Mouse (Mus musculus) G1E (cell line): Measurements from ENCODE around the gene Chrm3. TPM values are rescaled to one million over a fixed set of nuclear protein-coding genes. Genes with fewer than 3 reads are reported as not detected.

Source experiments
- ATAC-seq: 2 replicates; pipeline ENCODE4 v1.8.0; 2016; ENCODE audit warnings: mild to moderate bottlenecking; ENCODE audit not compliant: insufficient number of reproducible peaks, poor library complexity, low FRiP score, severe bottlenecking; ENCODE audit errors: extremely low read depth
- DNase-seq: peaks from one replicate; pipeline ENCODE4 v3.0.0; 2012; ENCODE audit warnings: low spot score
- H3K27me3 ChIP-seq: 2 replicates; pipeline ENCODE4 v1.6.1; 2012; ENCODE audit warnings: mild to moderate bottlenecking, low read length, inconsistent platforms; ENCODE audit not compliant: insufficient read depth
- H3K36me3 ChIP-seq: replicated peaks from 2 replicates; pipeline ENCODE3; 2012; ENCODE audit warnings: mild to moderate bottlenecking, inconsistent platforms
- H3K4me1 ChIP-seq: 2 replicates; pipeline ENCODE4 v1.6.1; 2012; ENCODE audit warnings: low read depth, low read length, inconsistent platforms, mixed read lengths; ENCODE audit not compliant: insufficient read depth
- H3K4me3 ChIP-seq: 2 replicates; pipeline ENCODE4 v1.5.1; 2012; ENCODE audit warnings: low read depth, mild to moderate bottlenecking, inconsistent platforms, low read length, moderate library complexity, mixed read lengths
- H3K9me3 ChIP-seq: replicated peaks from 2 replicates; pipeline ENCODE4 v1.6.1; 2012; ENCODE audit warnings: inconsistent platforms
- CTCF ChIP-seq: IDR thresholded peaks from 2 replicates; pipeline ENCODE4 v1.5.1; 2012; ENCODE audit warnings: low read depth, low read length, inconsistent platforms, mixed read lengths
- GATA1 ChIP-seq: IDR thresholded peaks from 2 replicates; pipeline ENCODE4 v1.6.1; 2012; ENCODE audit warnings: borderline replicate concordance, low read length, inconsistent platforms, mixed read lengths
- GATA2 ChIP-seq: IDR thresholded peaks from 2 replicates; pipeline ENCODE4 v1.6.1; 2012; ENCODE audit warnings: low read depth, low read length, inconsistent platforms, borderline replicate concordance
- POLR2AphosphoS5 ChIP-seq: IDR thresholded peaks from 2 replicates; pipeline ENCODE4 v1.6.1; 2012; ENCODE audit warnings: low read depth, low read length, inconsistent platforms; ENCODE audit not compliant: insufficient replicate concordance
- TAL1 ChIP-seq: conservative IDR thresholded peaks from 2 replicates; pipeline ENCODE4 v1.6.1; 2012; ENCODE audit warnings: low read depth, low read length, inconsistent platforms, mixed read lengths
- polyA plus RNA-seq: library from polyadenylated mRNA; stranded (reverse); fragments of >175 nt; gene quantifications from 2 replicates; pipeline ENCODE4 v1.2.3, GENCODE M21; 2012
- total RNA-seq, 2 experiments: library from RNA; stranded (forward) in 1 of 2; stranded (reverse) in 1 of 2; fragments of 200-1000 nt in 1 of 2; fragments of >200 nt in 1 of 2; fragmentation: Nextera tagmentation in 1 of 2; gene quantifications; 2 replicates each; pipeline ENCODE4 v1.2.3; 2014 to 2017

The Chrm3 gene
- total and polyA plus RNA-seq, 3 experiments: 0.16 TPM; not detected in 2

DNA sequence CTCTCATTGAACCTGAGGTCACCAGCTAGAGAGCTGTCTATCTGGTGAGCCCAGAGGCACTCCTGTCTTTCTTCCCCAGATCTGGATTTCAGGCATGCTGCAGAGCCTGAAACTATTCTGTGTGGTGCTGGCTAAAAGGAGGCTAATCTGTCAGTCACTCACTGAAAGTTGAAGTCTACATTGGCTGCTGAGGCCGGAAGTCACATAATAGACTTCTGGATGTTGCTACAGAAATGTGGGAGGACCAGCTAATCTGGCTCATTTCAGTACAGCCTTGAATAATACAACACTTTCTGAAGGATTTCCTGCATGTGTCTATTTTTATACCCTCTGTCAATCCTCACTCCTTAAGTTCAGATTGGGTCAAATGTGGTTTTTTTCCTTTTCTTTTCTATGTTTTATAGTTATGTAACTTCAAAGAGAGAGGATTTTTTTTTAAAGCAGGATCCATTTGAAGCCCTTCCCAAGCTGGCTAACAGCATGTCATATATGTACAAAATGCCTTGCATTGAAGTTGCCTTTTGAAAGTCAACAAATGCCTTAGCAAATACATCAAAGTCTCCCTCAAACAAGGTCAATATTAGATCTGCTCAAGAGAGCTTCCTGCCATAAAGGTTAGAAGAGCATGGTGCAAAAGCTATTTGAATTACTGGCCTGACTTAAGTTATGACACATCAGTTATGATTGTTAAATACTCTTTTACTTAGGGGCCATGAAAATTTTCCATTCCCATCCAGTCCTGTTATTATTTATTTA is 116.2 kb downstream of the Chrm3 start:
- Histone ChIP-seq H3K9me3 (no peaks in the 10 kb centered on the region), H3K27me3 (no peaks in the 10 kb centered on the region), H3K4me3 (no peak overlapping the region), H3K4me1 (no peaks in the 10 kb centered on the region), H3K36me3 (no peaks in the 10 kb centered on the region)
- TF ChIP-seq POLR2AphosphoS5 (no peak), CTCF (no peak), GATA2 (no peak), TAL1 (no peak), GATA1 (no peak)
- no peak for ATAC-seq
- DNase-seq: no peak

DNA sequence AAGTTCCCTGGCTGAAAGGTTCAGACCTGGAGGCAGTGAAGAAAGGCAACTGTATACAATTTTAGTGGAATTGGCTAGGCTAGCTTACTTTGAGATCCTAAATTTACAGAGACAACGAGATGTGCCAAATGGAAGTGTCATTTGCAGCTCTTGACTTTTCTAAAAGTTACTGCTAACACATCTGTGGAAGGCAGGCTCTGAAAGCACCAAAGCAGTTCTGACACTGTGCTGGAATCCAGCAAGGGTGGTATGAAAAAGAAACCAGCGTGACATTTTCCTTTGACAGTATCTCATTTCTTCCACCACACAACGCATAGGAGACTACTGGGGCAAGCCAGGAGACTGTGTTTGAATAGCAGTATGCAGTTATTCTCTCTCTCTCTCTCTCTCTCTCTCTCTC is 120.4 kb downstream of the Chrm3 start:
- H3K9me3 ChIP-seq: no peaks in the 10 kb centered on the region
- no peaks in the 10 kb centered on the region for H3K36me3 ChIP-seq
- ATAC-seq (no peak), DNase-seq (no peak)
- H3K4me1 ChIP-seq: no peaks in the 10 kb centered on the region
- no peak overlapping the region for H3K4me3 ChIP-seq
- no peaks in the 10 kb centered on the region for H3K27me3 ChIP-seq
- TF ChIP-seq GATA2 (no peak), CTCF (no peak), GATA1 (no peak), TAL1 (no peak), POLR2AphosphoS5 (no peak)

DNA sequence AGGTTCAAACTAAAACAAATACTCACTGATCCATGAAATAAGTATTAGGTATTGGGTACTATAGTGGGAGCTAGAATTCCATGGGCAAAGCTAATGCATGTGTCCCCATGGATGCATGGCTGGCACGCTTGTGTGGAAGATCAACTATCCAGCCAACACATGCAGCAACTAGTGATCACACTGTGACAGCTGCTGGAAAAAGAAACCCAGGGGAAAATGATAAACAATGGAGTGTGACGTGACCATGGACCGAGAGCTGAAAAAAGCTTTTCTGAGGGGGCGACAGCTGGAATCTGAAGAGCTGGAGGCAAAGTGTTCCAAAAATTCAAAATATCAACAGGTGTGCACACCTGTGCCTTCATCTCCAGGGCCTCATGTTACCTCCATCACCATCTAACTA is 120.8 kb downstream of the Chrm3 start:
- no peaks in the 10 kb centered on the region for H3K36me3 ChIP-seq
- H3K4me3 ChIP-seq: no peak overlapping the region
- no peak for DNase-seq
- no peaks in the 10 kb centered on the region for H3K9me3 ChIP-seq
- H3K4me1 ChIP-seq: no peaks in the 10 kb centered on the region
- no peak for ATAC-seq
- no peak for TF ChIP-seq POLR2AphosphoS5
- no peak for TF ChIP-seq GATA2
- no peak for TF ChIP-seq CTCF
- no peak for TF ChIP-seq TAL1
- no peak for TF ChIP-seq GATA1
- no peaks in the 10 kb centered on the region for H3K27me3 ChIP-seq

DNA sequence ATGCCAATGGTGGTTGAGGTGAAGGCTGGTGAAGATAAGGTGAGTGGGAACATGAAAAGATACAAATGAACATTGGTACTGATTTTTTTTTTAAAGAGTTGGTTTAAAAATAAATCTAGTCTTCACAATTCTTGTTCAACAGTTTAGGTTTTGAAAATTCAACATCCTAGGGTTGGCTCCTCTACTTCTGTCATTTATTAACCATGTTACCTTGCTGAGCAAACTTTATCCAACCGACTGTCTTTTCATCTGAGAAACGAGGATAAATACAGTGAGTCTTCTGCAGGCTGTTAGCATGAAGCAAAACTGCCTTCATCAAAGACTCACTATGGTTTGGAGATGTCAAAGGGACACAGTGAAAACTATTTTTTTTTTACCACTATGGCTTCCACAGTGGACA is 123.0 kb downstream of the Chrm3 start:
- H3K4me3 ChIP-seq: no peak overlapping the region

DNA sequence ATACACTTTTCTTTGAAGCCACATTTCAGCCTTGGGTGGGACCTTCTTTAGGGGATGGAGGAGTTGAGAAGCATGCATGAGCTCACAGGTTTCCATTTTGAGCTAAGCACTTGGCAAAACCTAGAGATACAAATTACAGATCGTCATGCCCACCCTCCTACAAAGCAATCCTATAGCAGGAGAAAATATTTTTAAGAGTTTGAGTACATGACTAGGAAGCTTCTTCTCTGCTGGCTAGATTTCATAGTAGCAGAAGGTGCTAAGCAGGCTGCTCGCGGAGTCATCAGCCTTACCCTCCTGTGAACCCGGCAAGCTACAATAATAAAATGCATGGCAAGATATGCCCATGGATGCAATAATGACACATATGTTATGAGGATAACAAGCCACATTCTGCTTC is 124.4 kb downstream of the Chrm3 start:
- no peak for TF ChIP-seq TAL1
- no peak for TF ChIP-seq POLR2AphosphoS5
- no peak for TF ChIP-seq CTCF
- no peak for TF ChIP-seq GATA1
- no peak for TF ChIP-seq GATA2
- DNase-seq (no peak), ATAC-seq (no peak)
- no peaks in the 10 kb centered on the region for H3K36me3 ChIP-seq
- H3K4me1 ChIP-seq: no peaks in the 10 kb centered on the region; the same call in 1 of the 2 replicates
- no peaks in the 10 kb centered on the region for H3K9me3 ChIP-seq
- H3K4me3 ChIP-seq: no peak overlapping the region
- no peaks in the 10 kb centered on the region for H3K27me3 ChIP-seq

More for the DNA sequence above, 123.0 kb downstream of the Chrm3 start:
- Histone ChIP-seq H3K9me3 (no peaks in the 10 kb centered on the region), H3K27me3 (no peaks in the 10 kb centered on the region), H3K36me3 (no peaks in the 10 kb centered on the region), H3K4me1 (no peaks in the 10 kb centered on the region; the same call in 1 of the 2 replicates)
- no peak for ATAC-seq
- TF ChIP-seq POLR2AphosphoS5 (no peak), CTCF (no peak), TAL1 (no peak), GATA2 (no peak)
- DNase-seq: no peak

DNA sequence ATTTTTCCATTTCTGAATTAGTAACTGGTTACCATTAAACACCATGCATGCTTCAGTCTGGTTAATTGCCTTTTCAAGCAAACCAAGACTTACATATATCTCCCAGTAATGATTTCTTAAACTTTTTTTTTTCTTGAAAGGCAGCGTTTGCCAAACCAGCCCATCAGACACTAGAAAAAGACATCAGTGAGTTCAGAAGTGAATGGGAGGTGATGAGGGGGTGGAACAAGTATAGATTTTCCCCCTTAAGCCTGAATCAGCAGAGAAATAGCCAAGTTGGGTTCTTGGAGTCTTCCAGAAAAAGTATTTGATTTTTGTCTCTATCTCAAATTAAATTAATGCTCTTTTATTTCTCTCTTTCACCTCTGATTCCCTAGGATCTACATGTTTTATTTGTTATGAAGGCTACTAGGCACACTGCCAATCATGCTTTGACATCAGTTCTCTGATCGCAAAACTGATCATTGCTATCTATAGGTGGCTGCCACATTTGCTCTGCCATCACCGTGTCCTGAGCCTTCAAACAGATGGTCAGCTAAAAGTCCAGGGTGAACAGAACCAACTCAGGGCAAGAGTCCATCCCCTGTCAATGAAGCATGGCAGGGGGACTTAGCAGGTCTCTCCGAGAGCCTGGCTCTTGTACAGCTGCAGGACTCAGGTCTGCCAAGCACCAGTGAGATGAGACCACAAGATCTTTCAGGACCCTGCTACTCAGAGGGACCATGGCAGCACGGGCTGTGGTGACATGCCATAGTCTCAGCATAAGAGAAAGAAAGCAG is 125.1 kb downstream of the Chrm3 start:
- Histone ChIP-seq H3K36me3 (no peaks in the 10 kb centered on the region), H3K27me3 (no peaks in the 10 kb centered on the region), H3K4me1 (no peaks in the 10 kb centered on the region; the same call in 1 of the 2 replicates), H3K4me3 (no peak overlapping the region), H3K9me3 (no peaks in the 10 kb centered on the region)
- DNase-seq (no peak), ATAC-seq (no peak)
- no peak for TF ChIP-seq POLR2AphosphoS5
- TF ChIP-seq CTCF: no peak
- no peak for TF ChIP-seq TAL1
- no peak for TF ChIP-seq GATA2
- no peak for TF ChIP-seq GATA1
